Mouse (Mus musculus) cerebellum, adult 8-10 months (tissue): ENCODE measurements around the gene Dimt1.
"Not testable (repeated sequence)": the region's sequence is repeated elsewhere in the genome, so short reads cannot be mapped to it uniquely, and the experiment has no call there.

Experiments used
- DNase-seq: peaks from one replicate; pipeline ENCODE4 v3.0.0; 2022

The Dimt1 gene

GRCm38 (mm10) chr13:106946594-106947540 lies at the start of gene Dimt1:
Gene Dimt1 (plus strand): TSS chr13:106947127.
- DNase-seq: peak; percentile 91

GRCm38 (mm10) chr13:106904637-106905036 lies 42.3 kb upstream of the Dimt1 start:
- DNase-seq: no peak

GRCm38 (mm10) chr13:106905154-106905553 lies 41.8 kb upstream of the Dimt1 start:
- not testable (repeated sequence) for DNase-seq

- DNase-seq: peak; percentile 17
Measured at GRCm38 (mm10) chr13:106907273-106907672, 39.7 kb upstream of the Dimt1 start.

GRCm38 (mm10) chr13:106910096-106910495 lies 36.8 kb upstream of the Dimt1 start:
- no peak for DNase-seq

- DNase-seq: no peak
Measured at GRCm38 (mm10) chr13:106913125-106913736, 33.7 kb upstream of the Dimt1 start.

- no peak for DNase-seq
Measured at GRCm38 (mm10) chr13:106918322-106919050, 28.4 kb upstream of the Dimt1 start.

GRCm38 (mm10) chr13:106925921-106926320 lies 21.0 kb upstream of the Dimt1 start:
- DNase-seq: not testable (repeated sequence)

GRCm38 (mm10) chr13:106928296-106928695 lies 18.6 kb upstream of the Dimt1 start:
- DNase-seq: no peak

- no peak for DNase-seq
Measured at GRCm38 (mm10) chr13:106929201-106929600, 17.7 kb upstream of the Dimt1 start.

- DNase-seq: no peak
Measured at GRCm38 (mm10) chr13:106935871-106936255, 11.1 kb upstream of the Dimt1 start.

- DNase-seq: peak; percentile 80
Measured at GRCm38 (mm10) chr13:106936256-106937137, 10.4 kb upstream of the Dimt1 start, which contains the start of gene Ipo11. Gene Ipo11 (minus strand): TSS chr13:106936958.

GRCm38 (mm10) chr13:106937138-106937472 lies 9.8 kb upstream of the Dimt1 start:
- DNase-seq: no peak

GRCm38 (mm10) chr13:106941211-106941976 lies 5.5 kb upstream of the Dimt1 start:
- no peak for DNase-seq

- DNase-seq: no peak
Measured at GRCm38 (mm10) chr13:106942721-106943120, 4.2 kb upstream of the Dimt1 start.

- no peak for DNase-seq
Measured at GRCm38 (mm10) chr13:106945518-106945917, 1.4 kb upstream of the Dimt1 start.

GRCm38 (mm10) chr13:106947583-106947982 lies 656 bp downstream of the Dimt1 start:
- DNase-seq: no peak

- no peak for DNase-seq
Measured at GRCm38 (mm10) chr13:106954880-106955279, 8.0 kb downstream of the Dimt1 start.

GRCm38 (mm10) chr13:106957554-106957953 lies 10.6 kb downstream of the Dimt1 start:
- DNase-seq: no peak

GRCm38 (mm10) chr13:106958286-106958685 lies 11.4 kb downstream of the Dimt1 start:
- DNase-seq: no peak

- no peak for DNase-seq
Measured at GRCm38 (mm10) chr13:106960557-106960956, 13.6 kb downstream of the Dimt1 start.

- DNase-seq: no peak
Measured at GRCm38 (mm10) chr13:106961496-106961895, 14.6 kb downstream of the Dimt1 start.
